Mouse (Mus musculus) erythroblast, adult 5-6 weeks (primary cell): ENCODE measurements around the gene Stx11. TPM values are rescaled to one million over a fixed set of nuclear protein-coding genes. Genes with fewer than 3 reads are reported as not detected.
A peak's percentile ranks its signal among the peaks of the same experiment; 100 is the strongest.

Experiments
- ATAC-seq: replicated peaks from 2 replicates; pipeline ENCODE4 v1.8.0; 2016; ENCODE audit warnings: moderate number of reproducible peaks, mild to moderate bottlenecking, moderate TSS enrichment, inconsistent platforms; ENCODE audit not compliant: poor library complexity, low FRiP score, severe bottlenecking
- total RNA-seq, 2 experiments: library from RNA; stranded (forward) in 1 of 2; stranded (reverse) in 1 of 2; fragments of 150-400 nt in 1 of 2; fragments of 200-764, 138-1000 nt in 1 of 2; gene quantifications; 2 replicates each; pipeline versions ENCODE4 v1.2.3 to v1.2.4; 2015 to 2017; ENCODE audit warnings: low replicate concordance in 2 of 2

Stx11 gene
- total RNA-seq, 2 experiments from 2014 or later, result 7.6 to 7.9 TPM

DNA sequence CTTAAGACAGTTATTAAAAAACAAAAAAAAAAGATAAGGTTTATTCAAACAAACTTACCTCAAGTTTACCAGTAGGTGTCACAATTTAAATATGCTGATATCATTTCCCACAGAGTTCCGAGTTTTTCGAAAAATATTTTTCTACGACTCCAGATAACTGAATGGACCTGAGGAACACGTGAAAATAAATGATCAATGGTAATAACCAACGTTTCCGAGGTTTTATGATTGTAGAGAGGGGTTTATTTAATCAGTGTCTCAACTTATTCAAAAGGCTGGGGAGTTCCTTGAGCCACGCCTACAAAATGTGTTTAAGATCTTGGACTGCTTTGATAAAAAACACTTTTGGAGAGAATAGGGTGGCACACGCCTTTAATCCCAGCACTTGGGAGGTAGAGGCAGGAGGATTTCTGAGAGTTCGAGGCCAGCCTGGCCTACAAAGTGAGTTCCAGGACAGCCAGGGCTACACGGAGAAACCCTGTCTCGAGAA lies 42.5 kb downstream of the Stx11 start:
- no peak for ATAC-seq

DNA sequence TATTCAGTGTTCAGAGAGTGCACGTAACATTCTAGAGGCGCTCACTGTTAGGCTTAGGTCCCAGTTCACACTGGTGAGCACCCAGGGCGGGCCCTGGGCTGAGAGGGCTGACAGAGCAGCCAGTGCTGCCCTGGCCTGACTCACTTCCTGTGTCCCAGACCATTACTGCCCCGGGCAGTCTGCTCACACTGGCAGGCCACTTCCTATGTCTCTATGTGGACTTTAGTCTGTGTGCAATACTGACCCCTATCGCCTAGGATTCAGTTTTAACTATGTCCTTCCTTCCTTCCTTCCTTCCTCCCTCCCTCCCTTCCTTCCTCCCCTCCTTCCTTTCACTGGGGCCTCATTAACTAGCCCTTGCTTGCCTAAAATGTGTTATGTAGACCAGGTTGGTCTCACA lies 44.8 kb downstream of the Stx11 start:
- no peak for ATAC-seq

- no peak for ATAC-seq
These were observed 46.5 kb downstream of the Stx11 start for GRCm38 (mm10) chr10:12917626-12918025.

DNA sequence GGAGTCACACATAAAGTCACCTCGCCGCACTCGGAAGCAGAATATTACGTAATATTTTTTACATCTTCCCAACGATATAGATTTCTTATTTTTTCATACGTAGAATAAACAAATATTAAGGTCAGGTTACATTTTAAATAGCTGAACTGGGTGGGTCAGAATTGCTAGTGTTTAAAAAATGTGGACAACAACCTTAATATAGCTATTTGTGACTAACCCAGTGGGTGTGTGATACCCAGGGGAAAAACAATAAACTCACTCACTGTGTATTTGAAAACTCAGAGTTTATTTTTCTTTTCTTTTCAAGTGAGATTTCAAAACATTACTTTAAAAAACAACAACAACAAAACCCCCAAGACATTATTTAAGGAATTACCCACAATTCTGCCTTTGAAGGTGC lies 47.7 kb downstream of the Stx11 start:
- ATAC-seq, result no peak

DNA sequence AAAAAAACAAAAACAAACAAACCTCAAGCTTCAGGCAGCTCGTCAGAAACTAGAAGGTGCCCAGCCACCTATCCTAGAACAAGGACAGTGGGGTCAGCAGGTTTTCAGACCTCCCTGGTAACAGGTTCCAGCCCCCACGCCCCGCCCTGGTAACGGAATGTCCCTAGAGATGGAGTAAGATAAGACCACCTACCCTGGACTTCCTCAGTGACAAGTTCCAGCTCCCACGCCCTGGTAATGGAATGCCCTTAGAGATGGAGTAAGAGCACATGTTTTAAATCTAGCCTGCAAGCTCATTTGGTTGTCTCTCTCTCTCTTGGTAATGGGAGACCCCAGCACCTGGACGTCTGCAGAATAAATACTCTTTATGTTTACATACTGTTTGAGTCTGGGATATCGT lies 48.3 kb downstream of the Stx11 start:
- no peak for ATAC-seq

- no peak for ATAC-seq
These were observed 49.9 kb downstream of the Stx11 start for GRCm38 (mm10) chr10:12914203-12914602.

- no peak for ATAC-seq
These were observed 52.0 kb downstream of the Stx11 start for GRCm38 (mm10) chr10:12911981-12912530.

DNA sequence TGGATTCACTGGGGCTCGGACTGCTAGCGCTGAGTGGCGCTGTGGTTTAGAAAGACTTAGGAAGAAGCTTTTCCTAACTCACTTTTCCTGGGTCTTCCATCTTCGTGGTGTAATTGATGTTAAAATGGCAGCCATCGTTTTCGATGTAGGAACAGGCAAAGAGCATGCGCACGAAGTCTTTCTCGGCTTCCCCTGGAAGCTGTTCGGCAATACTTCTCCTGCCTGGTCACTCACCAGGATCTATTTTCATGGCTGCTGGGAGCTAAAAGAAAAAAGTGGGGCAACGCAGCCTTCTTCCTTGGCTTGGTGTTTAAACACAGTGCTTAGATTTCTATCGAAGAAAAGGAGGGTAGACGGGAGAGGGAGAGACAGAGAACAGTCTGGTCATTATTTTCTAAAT lies 52.6 kb downstream of the Stx11 start:
- ATAC-seq, result no peak

- ATAC-seq, result no peak
These were observed 54.2 kb downstream of the Stx11 start for GRCm38 (mm10) chr10:12909891-12910290.

DNA sequence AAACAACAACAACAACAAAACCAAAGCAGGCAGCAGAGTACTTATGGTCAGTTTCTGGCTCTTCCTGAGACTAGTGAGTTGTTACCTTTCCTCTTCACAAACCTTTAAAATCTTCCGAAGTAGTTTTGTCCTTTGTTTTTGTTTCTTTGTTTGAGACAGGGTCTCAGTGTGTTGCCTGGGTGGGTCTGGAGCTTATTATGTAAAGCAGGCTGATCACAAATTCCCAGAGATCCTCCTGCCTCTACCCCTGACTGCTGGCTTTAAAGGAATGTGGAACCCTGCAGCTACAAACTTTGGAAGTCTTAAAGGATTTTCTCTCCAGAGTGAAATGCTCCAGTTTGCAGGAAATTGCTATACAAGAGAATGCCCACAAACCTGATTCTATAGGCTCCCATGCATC lies 54.9 kb downstream of the Stx11 start:
- no peak for ATAC-seq

DNA sequence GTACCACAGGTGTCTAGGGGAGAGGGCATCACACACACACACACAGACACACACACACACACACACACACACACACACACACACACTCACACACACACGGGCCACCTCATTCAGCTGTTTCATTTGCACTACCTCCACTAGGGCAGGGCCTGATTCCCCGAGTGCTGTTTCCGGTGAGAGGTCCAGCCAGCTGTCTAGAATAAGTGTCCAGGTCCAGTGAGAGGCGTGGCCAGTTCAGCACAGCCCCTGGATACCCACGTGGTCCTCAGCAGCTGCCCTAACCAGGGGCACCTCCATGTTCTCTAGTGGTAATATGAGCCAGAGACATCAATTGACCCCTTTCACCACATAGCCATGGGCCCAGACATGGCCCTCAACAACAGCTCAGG lies 60.0 kb downstream of the Stx11 start:
- ATAC-seq, result no peak; the same call in 1 of the 2 replicates

GRCm38 (mm10) chr10:12903440-12904139 lies 60.5 kb downstream of the Stx11 start:
- peak; percentile 35; the same call in 1 of the 2 replicates for ATAC-seq

GRCm38 (mm10) chr10:12899901-12900300 lies 64.2 kb downstream of the Stx11 start:
- no peak for ATAC-seq

DNA sequence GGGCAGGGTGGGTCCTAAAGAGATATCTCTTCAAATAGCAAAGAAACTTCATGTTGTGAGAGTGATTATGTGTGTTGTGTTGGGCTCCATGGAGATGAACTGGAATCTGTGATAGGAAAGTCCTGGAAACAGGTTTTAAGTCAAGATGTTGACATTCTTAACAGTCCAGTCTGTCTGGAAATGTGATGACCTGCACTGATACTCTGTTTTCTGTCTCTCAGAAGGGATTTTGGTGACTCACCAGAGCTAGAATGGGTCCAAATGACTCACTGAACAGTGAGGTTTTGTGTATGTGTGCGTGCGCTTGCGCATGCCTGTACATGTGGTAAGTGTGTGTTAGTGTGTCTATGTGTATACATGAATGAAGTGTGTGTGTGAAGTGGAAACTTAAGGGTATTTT lies 70.8 kb downstream of the Stx11 start:
- no peak for ATAC-seq

DNA sequence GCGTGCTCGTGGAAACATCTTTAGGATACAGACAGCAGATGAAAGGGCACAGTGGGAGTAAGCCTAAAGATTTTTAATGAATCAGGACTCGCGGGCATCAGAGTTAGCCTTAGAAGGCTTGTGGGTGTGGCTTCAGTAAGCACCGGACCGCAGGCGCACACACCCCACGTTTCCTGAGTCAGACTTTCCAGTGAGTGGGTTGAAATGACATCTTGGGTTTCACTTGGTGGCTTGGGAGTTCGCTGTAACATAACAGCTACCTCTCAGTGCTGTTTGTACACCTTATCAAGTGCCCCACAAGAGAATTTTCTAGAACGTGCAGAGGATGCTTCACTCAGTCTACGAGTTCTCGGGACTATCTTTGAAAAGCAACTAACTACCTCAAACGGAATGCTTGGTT lies 75.7 kb downstream of the Stx11 start:
- ATAC-seq, result no peak

Other genes with a start within 250 kb of the Stx11 start
- gene Utrn, start 94.9 kb downstream of the Stx11 start, total RNA-seq (2015; ENCODE audit: low replicate concordance), result 25.5 and 40.7 TPM in 2 replicates
- 46.3 and 46.7 TPM in 2 replicates for gene Utrn, start 94.9 kb downstream of the Stx11 start, total RNA-seq (2017; ENCODE audit: low replicate concordance)
- 3.5 and 4.2 TPM in 2 replicates for gene Sf3b5, start 41.0 kb upstream of the Stx11 start, total RNA-seq (2015; ENCODE audit: low replicate concordance)
- 2.8 and 3.1 TPM in 2 replicates for gene Sf3b5, start 41.0 kb upstream of the Stx11 start, total RNA-seq (2017; ENCODE audit: low replicate concordance)
- gene Plagl1, start 96.2 kb upstream of the Stx11 start, total RNA-seq (2015; ENCODE audit: low replicate concordance), result 0.84 TPM in 1 of 2 replicates, not detected in the other
- gene Plagl1, start 96.2 kb upstream of the Stx11 start, total RNA-seq (2017; ENCODE audit: low replicate concordance), result under 0.01 TPM in 1 of 2 replicates, not detected in the other
- gene Zc2hc1b, start 213.7 kb upstream of the Stx11 start, total RNA-seq (2015; ENCODE audit: low replicate concordance), result not detected in 2 replicates
- gene Zc2hc1b, start 213.7 kb upstream of the Stx11 start, total RNA-seq (2017; ENCODE audit: low replicate concordance), result not detected in 2 replicates
- gene Ltv1, start 228.9 kb upstream of the Stx11 start, total RNA-seq (2015; ENCODE audit: low replicate concordance), result 15.7 and 26.3 TPM in 2 replicates
- gene Ltv1, start 228.9 kb upstream of the Stx11 start, total RNA-seq (2017; ENCODE audit: low replicate concordance), result 6.4 and 7.6 TPM in 2 replicates